7 mouse cellular contexts compared by ENCODE assay signal in the genomic region with DNA sequence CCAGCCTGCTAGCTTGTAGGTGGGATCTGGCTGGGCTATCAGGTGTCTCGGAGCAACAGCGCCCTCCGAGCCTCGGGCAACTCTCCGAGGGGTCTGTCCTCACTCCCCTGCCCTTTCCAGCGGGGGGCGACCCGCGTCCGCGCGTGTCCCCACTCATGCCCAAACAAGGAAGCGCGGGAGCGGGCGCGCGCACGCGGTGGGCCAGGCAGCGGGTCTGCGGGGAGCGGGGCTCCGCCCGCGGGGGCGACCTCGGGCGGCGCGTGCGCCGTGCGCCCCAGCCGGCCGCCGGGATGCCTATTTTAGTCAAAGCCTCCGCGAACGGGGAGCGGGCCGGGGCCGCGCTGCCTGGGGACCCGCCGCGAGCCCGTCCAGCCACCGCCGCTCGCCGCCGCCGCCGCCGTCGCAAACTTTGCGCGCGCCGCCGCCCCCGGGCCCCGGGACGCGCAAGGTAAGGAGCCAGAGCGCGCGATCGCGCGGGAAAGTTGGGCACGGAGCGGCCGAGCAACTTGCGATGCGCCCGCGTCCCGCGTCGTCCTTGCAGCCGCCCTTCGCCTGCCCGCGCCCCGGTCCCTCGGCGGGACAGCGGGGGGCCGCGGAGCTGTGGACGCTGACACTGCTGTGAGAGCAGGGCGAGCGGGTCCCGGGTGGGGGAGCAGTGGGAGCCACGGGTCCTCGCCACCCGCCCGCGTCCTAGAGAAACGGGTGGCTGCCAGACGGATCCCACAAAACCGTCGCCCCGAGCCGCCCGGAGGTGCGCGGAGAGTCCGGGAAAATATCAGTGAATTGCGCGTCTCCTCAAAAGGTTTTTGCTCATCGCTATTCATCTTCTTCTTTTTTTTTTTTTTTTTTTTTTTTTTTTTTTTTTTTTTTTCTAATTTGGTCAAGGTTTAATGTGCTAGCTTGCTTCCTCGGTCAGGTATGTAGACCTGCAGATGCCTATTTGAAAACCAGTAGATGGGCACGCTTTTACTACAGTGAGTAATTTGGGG. TPM values are rescaled to one million over a fixed set of nuclear protein-coding genes. Genes with fewer than 3 reads are reported as not detected.
DNase-seq lines count a peak whose midpoint lies in the region; ATAC-seq lines count a peak whose summit lies in the region.

A gene (plus strand): TSS at position 339 of the 989 bp plus-strand sequence.

- H3K9me3 ChIP-seq in forebrain, embryonic 13.5 days (replicated peaks): no peaks in the 10 kb centered on the region

- no peak within 1 kb of the TSS for H3K27ac ChIP-seq in forebrain, embryonic 13.5 days

- H3K27me3 ChIP-seq in forebrain, embryonic 13.5 days: peaks cover 31% of the 10 kb centered on the region

- H3K4me2 ChIP-seq in forebrain, embryonic 13.5 days: peak within 1 kb of the TSS; percentile 90

- DNase-seq in urinary bladder, adult 18-20 months (ENCODE audit: low spot score in 2 of 2): peak; percentile 2
- DNase-seq in urinary bladder, postnatal 10 days (ENCODE audit: low spot score): no peak
- DNase-seq in heart, postnatal 10 days: peak; percentile 69 to 73
- DNase-seq in left cerebral cortex, postnatal 25 days (ENCODE audit: low spot score in 2 of 2): peak; percentile 18 to 45
- DNase-seq in neural tube, embryonic 10.5 days (ENCODE audit: extremely low spot score, low spot score): peak; percentile 79
- peak; percentile 52 for DNase-seq in testis, postnatal 14 days (ENCODE audit: low spot score)

- peak; percentile 81 for ATAC-seq in forebrain, embryonic 13.5 days

- 1% methylated on average over 74 of the region's 116 CpGs for WGBS in forebrain, embryonic 13.5 days

- no peaks in the 10 kb centered on the region for H3K36me3 ChIP-seq in forebrain, embryonic 13.5 days (ENCODE audit: poor library complexity, severe bottlenecking)

- 0 out of 2 replicates have a peak, but pooled peaks cover 3% of the 10 kb centered on the region for H3K4me1 ChIP-seq in forebrain, embryonic 13.5 days

- intact Hi-C loops in heart, postnatal 10 days (cut with DNase I): loop anchor here (2.0 kb wide), 1 partner anchor 47 kb away; no protein-coding TSS in a partner anchor
- intact Hi-C loops in left cerebral cortex, postnatal 25 days (cut with DNase I): no loop called here

- H3K9ac ChIP-seq in forebrain, embryonic 13.5 days: peak within 1 kb of the TSS; percentile 66

- peak within 1 kb of the TSS; percentile 70 for H3K4me3 ChIP-seq in forebrain, embryonic 13.5 days

RNA-seq across cellular contexts. Expression of the gene that starts here (rescaled TPM):
- polyA plus RNA-seq in forebrain, embryonic 13.5 days (2015; fragmentation: Nextera tagmentation; extraction: Ambion mirVana): 0.75 and 1.3 TPM in 2 replicates
- total RNA-seq in heart, postnatal 10 days (2021): 10 to 100 TPM; 47.9 to 50.7 TPM
- total RNA-seq in left cerebral cortex, postnatal 25 days (2021): under 1 TPM; 0.69 to 0.73 TPM

Comparison
In these comparisons a context has a peak if more than half of its experiments do, and no peak if none do; other contexts are left out.
1. RNA of the gene that starts here (total RNA-seq): 47.9 to 50.7 TPM in heart, postnatal 10 days; 0.69 to 0.73 TPM in left cerebral cortex, postnatal 25 days; every median in the first group is over 10 times any median in the second.
2. Peak in DNase-seq in left cerebral cortex, postnatal 25 days; RNA of the gene not detected or under 1 TPM.